Mouse (Mus musculus) bone marrow macrophage, adult 2 months (primary cell): ENCODE data around the gene Sgsm3. TPM values are rescaled to one million over a fixed set of nuclear protein-coding genes. Genes with fewer than 3 reads are reported as not detected.
A peak's percentile ranks its signal among the peaks of the same experiment; 100 is the strongest.

ENCODE experiments used
- H3K27ac ChIP-seq: 2 replicates; pipeline ENCODE4 v1.5.1; 2012; ENCODE audit warnings: low read depth, low read length; ENCODE audit not compliant: insufficient read depth
- H3K4me1 ChIP-seq: 2 replicates; pipeline ENCODE4 v1.6.1; 2012; ENCODE audit warnings: low read length; ENCODE audit not compliant: control insufficient read depth, insufficient read depth
- H3K4me3 ChIP-seq: 2 replicates; pipeline ENCODE4 v1.5.1; 2012; ENCODE audit warnings: mild to moderate bottlenecking, low read length, moderate library complexity; ENCODE audit not compliant: insufficient read depth
- CTCF ChIP-seq: IDR thresholded peaks from 2 replicates; pipeline ENCODE4 v1.5.1; 2012; ENCODE audit warnings: low read depth, mild to moderate bottlenecking, low read length, moderate library complexity
- POLR2A ChIP-seq: IDR thresholded peaks from 2 replicates; pipeline ENCODE4 v1.6.1; 2012; ENCODE audit warnings: mild to moderate bottlenecking, low read depth, low read length, borderline replicate concordance
- polyA plus RNA-seq: library from polyadenylated mRNA; stranded (reverse); fragments of >200 nt; gene quantifications from 2 replicates; pipeline ENCODE4 v1.2.4, GENCODE M21; 2012; ENCODE audit not compliant: missing spikeins, insufficient read depth, insufficient read length

Sgsm3 gene
- polyA plus RNA-seq, 1 experiment: 9.8 TPM

DNA sequence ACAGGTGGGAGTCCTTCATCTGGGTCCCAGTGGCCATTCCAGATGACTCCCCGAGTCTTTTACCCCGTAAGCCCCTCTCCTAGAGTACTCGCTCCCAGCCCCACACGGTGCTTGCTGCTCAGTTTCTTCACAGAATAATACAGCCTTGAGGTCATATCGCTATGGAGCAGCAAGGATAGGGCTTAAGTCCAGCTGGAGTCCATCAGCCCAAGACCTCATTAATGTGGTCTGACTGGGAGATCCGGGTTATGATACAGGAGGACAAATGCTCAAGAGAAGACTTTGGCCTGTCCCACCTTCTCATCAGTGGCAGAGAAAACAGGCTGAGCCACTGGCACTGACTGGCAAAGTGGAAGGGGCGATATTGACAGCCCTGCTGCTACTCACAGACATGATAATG lies 39.7 kb downstream of the Sgsm3 start:
- Histone ChIP-seq H3K27ac (no peak overlapping the region), H3K4me1 (peaks cover 15% of the 10 kb centered on the region), H3K4me3 (no peak overlapping the region)
- TF ChIP-seq POLR2A (no peak), CTCF (no peak)

DNA sequence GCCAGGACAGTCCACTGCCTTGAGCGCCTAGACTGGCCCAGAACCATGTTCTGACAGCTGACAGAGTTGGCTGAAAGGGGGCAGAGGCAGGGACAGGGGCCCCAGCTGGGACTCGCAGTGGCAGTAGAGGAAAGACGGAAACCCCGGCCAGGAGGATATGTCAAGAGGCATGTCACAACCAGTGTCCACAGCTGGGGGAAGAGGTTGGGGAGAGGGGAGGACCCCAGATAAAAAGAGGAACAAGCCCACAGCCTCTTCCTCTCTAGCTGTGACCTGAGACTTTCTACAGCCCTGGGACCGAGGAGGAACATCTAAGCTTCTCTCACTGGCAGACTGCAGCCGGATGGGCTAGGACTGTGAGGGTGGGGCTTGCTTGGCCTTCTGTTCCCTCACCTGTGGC lies 43.8 kb downstream of the Sgsm3 start:
- H3K4me1 ChIP-seq: peaks cover 36% of the 10 kb centered on the region
- TF ChIP-seq POLR2A (no peak), CTCF (no peak)
- H3K4me3 ChIP-seq: no peak overlapping the region
- H3K27ac ChIP-seq: peak overlapping the region; percentile 64

DNA sequence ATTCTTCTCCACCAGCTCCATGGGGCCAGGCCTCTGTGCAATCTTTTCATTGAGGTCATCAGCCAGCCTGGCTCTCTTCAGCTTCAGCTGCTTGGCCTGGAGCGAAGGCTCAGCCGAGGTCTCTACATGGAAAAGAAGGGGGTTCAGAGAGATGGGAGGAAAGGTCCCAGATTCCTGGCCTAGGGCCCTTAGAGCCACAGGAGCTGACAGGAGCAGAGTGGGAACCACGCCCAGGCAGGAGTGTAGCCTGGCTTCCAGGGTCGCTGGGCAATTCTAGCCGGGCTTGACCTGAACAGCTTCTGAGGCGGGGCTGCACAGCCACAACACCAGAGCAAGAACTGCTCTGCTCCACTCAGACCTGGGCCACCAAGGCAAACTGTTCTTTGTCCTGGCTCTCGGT lies 44.9 kb downstream of the Sgsm3 start:
- peaks cover 40% of the 10 kb centered on the region for H3K4me1 ChIP-seq
- peak overlapping the region; percentile 43 for H3K27ac ChIP-seq
- no peak for TF ChIP-seq POLR2A
- TF ChIP-seq CTCF: no peak
- no peak overlapping the region for H3K4me3 ChIP-seq

DNA sequence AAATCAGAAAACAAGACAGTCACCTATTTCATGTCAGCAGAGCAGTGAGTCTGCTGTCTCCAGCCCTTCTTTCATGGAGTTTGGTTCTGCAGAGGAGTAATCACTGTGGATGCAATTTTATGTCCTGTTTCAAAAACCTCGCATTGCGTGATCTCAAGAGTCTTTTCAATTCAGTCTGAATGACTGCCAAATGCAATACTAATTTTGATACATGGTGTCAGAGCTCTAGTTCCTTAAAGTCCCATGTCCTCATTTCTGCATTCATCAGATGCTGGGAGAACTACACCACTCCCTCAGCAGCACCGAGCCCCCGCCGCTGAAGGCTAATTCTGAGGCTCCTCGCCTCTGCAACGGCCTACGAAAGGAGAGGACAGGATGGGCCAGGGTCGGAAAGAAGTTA lies 46.3 kb downstream of the Sgsm3 start:
- H3K27ac ChIP-seq: peak overlapping the region; percentile 5
- peaks cover 42% of the 10 kb centered on the region for H3K4me1 ChIP-seq
- TF ChIP-seq POLR2A: no peak
- no peak for TF ChIP-seq CTCF
- no peak overlapping the region for H3K4me3 ChIP-seq

DNA sequence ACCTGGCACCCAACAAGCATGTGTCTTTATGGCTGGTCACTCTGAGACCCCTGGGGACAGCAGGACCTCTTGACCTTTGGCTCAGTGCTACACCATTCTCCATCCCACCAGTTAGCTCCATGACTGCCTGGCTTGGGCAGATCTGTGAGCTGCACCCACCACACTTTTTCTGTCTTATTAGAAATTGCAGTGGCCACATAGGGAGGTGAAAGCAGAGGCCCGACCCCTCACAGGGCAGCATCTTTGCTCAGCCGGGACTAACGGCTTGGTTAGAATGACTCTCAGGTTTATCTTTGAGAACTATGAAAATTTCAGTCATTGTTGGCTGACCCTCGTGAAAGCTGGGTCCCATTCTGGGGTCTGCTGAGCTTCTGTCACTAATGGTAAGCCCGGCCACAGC lies 49.3 kb downstream of the Sgsm3 start:
- H3K27ac ChIP-seq: no peak overlapping the region
- TF ChIP-seq POLR2A (no peak), CTCF (no peak)
- H3K4me1 ChIP-seq: peaks cover 31% of the 10 kb centered on the region
- no peak overlapping the region for H3K4me3 ChIP-seq

DNA sequence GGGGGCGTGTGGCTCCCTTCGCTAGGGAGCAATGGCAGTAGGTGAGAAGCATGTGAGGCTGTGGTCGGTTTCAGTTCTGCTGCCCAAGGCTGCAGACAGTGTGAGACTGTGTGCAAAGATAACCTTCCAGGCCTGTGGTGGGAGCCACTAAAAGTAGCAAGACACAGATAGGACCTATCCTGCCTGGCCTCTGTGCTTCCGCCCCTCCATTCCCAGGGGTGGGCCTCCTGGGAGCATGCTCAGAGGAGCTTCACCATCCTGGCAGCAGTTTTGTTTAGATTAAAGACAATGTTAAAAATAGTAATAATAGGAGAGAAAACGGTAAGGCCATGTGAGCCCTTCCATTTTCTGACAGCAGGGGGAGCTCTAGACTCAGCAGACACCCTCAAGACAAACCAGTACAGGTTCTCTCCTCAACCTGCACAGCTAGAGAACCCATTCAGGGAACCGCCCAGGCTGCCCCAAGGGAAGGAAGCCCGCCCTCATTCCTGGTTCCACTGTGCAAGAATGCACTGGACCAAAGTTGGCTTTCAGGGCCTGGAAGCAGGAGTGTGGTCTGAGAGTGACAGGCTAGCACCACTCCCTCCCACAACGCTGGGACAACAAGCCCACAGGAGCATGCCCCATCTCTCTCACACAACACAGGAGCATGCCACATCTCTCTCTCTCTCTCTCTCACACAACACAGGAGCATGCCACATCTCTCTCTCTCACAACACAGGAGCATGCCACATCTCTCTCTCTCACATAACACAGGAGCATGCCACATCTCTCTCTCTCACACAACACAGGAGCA lies 50.0 kb downstream of the Sgsm3 start:
- peak; percentile 57 for TF ChIP-seq CTCF
- TF ChIP-seq POLR2A: no peak
- Histone ChIP-seq H3K27ac (no peak overlapping the region), H3K4me1 (peaks cover 25% of the 10 kb centered on the region), H3K4me3 (no peak overlapping the region)

DNA sequence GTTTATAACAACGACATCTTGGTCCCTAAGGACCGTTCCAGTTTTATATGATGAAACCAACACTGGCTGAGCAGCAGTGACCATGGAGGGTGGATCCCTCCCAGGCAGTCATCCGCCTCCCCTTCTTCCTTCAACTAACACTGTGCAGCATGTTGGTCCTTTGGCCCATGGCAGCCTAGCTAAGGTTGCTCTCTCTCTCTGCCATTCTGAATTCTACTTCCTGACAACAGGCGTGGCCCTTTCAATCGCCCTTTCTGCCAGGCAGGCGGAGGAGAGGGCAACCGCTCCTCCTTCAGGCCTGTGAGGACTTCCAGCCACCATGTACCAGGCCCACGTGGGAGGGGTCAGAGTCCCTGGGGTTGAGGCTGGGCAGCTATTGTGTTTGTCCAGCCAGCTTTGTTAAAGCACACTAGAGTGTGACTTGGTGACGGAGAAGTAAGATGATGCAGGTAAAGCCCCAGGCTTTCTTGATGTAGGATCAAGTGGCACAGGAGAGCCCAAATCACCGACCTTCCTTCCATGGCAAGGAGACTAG lies 53.4 kb downstream of the Sgsm3 start:
- Histone ChIP-seq H3K27ac (no peak overlapping the region), H3K4me3 (no peak overlapping the region), H3K4me1 (peaks cover 17% of the 10 kb centered on the region)
- TF ChIP-seq POLR2A: no peak
- TF ChIP-seq CTCF: no peak

DNA sequence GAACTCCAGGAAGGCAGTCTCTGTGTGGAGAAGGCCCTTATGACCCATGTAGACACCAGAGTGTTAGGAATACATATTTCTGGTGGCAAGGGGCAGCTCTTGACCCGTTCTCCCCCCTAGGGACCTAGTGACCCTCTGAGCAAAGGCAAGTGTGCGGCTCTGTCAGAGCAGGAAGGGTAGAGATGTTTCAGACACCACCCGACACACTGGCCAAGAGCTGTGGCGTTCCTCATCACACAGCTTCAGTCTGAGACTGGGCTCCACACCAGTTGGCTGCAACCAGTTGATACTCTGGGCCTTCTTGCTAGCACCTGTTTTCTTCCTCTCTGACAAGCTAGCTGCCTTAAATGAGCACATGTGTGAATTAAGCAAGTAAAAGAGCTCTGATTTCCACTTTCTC lies 54.0 kb downstream of the Sgsm3 start:
- Histone ChIP-seq H3K4me3 (no peak overlapping the region), H3K4me1 (peaks cover 17% of the 10 kb centered on the region), H3K27ac (no peak overlapping the region)
- TF ChIP-seq CTCF (no peak), POLR2A (no peak)

DNA sequence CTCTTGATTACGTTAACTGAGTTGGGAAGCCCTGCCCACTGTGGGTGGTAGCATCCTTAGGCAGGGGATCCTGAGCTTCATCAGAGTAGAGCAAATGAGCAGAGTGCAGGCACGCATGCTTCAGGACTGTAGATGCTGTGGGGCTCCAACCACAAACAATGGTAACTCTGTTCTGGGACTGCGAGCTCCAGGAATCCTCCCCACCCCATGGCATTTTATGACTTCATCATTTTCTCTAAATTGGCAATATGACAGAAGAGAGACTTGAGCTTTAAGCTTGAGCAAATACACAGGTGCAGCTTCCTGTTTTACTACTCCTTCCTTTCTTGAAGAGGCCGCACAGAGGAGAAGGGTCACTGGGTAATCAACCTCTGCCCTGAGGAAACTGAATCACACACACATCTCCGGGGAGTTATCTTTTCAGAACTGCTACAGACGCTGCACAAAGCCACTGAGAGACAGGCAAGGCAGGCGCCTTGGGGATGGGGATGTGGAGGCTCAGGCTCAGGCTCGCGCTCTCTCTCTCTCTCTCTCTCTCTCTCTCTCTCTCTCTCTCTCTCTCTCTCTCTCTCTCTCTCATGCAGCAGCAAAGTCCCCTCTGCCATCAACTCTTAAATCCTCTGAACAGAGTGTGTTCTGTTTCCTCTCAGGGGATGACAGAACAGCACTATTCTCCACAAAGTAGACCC lies 55.5 kb downstream of the Sgsm3 start:
- TF ChIP-seq CTCF (no peak), POLR2A (no peak)
- Histone ChIP-seq H3K27ac (no peak overlapping the region), H3K4me3 (no peak overlapping the region), H3K4me1 (peaks cover 11% of the 10 kb centered on the region; the same call in 1 of the 2 replicates)

DNA sequence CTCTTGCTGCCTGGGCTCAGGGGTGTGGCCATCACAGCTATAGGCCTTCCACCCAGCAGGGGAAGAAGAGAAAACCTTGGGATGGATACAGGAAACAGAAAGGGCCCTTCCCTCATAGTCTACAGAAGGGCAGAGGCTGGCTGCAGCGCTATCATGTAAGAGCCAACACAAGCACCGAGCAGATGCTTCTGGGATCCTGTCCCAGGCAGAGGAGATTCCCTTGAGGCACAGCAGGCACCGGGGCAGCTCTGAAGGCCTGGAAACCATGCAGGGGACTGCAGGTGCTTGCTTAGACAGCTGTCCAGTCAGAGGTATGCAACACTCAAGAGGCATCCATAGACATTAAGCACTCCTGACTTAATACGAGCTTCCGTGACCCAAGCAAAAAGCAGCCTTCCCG lies 56.6 kb downstream of the Sgsm3 start:
- no peak for TF ChIP-seq POLR2A
- H3K4me3 ChIP-seq: no peak overlapping the region
- H3K27ac ChIP-seq: no peak overlapping the region
- peaks cover 11% of the 10 kb centered on the region; the same call in 1 of the 2 replicates for H3K4me1 ChIP-seq
